Mouse (Mus musculus) stomach, embryonic 14.5 days (tissue): ENCODE measurements at regions not wholly inside any gene's neighbourhood (a gene's known extent, or its start where the extent isn't known, plus 50 kb on each side); places are given as distances from the start of the nearest gene placed in this dataset.

Experiments
- ATAC-seq: fragments of 200-750 bp; cut with Nextera tagmentation; 2 replicates; pipeline ENCODE4 v1.8.0; 2017; ENCODE audit warnings: low read depth, moderate TSS enrichment; ENCODE audit not compliant: insufficient number of reproducible peaks, insufficient read depth, low FRiP score
- H3K27ac ChIP-seq: fragments of 300-500 bp; sonication (generic); 2 replicates; pipeline ENCODE4 v1.5.1; 2014; ENCODE audit warnings: mild to moderate bottlenecking, low read length, moderate library complexity, mixed read lengths
- H3K27me3 ChIP-seq: fragments of 300-500 bp; sonication (generic); 2 replicates; pipeline ENCODE4 v1.6.1; 2014; ENCODE audit warnings: low read length, control low read depth, mixed read lengths; ENCODE audit not compliant: control insufficient read depth, insufficient read depth
- H3K36me3 ChIP-seq: fragments of 300-500 bp; sonication (generic); 2 replicates; pipeline ENCODE4 v1.6.1; 2014; ENCODE audit warnings: mild to moderate bottlenecking, control low read depth, low read length, moderate library complexity, mixed read lengths; ENCODE audit not compliant: control insufficient read depth, insufficient read depth
- H3K4me1 ChIP-seq: fragments of 300-500 bp; sonication (generic); 2 replicates; pipeline ENCODE4 v1.6.1; 2014; ENCODE audit warnings: low read length, control low read depth, mixed read lengths; ENCODE audit not compliant: control insufficient read depth, insufficient read depth
- H3K4me2 ChIP-seq: fragments of 300-500 bp; sonication (generic); replicated peaks from 2 replicates; pipeline ENCODE4 v1.6.1; 2014; ENCODE audit warnings: low read depth, low read length, control low read depth
- H3K4me3 ChIP-seq: fragments of 300-500 bp; sonication (generic); 2 replicates; pipeline ENCODE4 v1.5.1; 2014; ENCODE audit warnings: low read depth, low read length, control low read depth
- H3K9ac ChIP-seq: fragments of 300-500 bp; sonication (generic); replicated peaks from 2 replicates; pipeline ENCODE4 v1.6.1; 2014; ENCODE audit warnings: low read depth, mild to moderate bottlenecking, control low read depth, low read length, moderate library complexity, mixed read lengths
- H3K9me3 ChIP-seq: fragments of 300-500 bp; sonication (generic); 2 replicates; pipeline ENCODE4 v1.6.1; 2016; ENCODE audit warnings: low read depth, low read length, control low read depth; ENCODE audit not compliant: control insufficient read depth
- WGBS: fragments of 180-500 bp; shearing (Covaris S2); extraction: QIAGEN DNeasy Blood & Tissue Kit; methylation state at CpG from one replicate; pipeline ENCODE4 v1.1.7; 2014; 5-methylcytosine and 5-hydroxymethylcytosine counted together

- ATAC-seq = no peak
- H3K27ac ChIP-seq = no peak overlapping the region
- WGBS = 64% methylated on average over 2 of the region's 2 CpGs
- no peaks in the 10 kb centered on the region for H3K36me3 ChIP-seq
- no peak overlapping the region for H3K4me2 ChIP-seq
- no peaks in the 10 kb centered on the region for H3K4me1 ChIP-seq
- H3K4me3 ChIP-seq = no peak overlapping the region
- no peak overlapping the region for H3K9ac ChIP-seq
- no peaks in the 10 kb centered on the region for H3K27me3 ChIP-seq
- H3K9me3 ChIP-seq = no peaks in the 10 kb centered on the region
Observed at GRCm38 (mm10) chr5:33548800-33549199, 80.6 kb downstream of the Fam53a start.

- Histone ChIP-seq H3K9ac (no peak overlapping the region), H3K27ac (no peak overlapping the region), H3K9me3 (no peaks in the 10 kb centered on the region), H3K27me3 (no peaks in the 10 kb centered on the region), H3K4me2 (no peak overlapping the region), H3K36me3 (no peaks in the 10 kb centered on the region), H3K4me1 (no peaks in the 10 kb centered on the region), H3K4me3 (no peak overlapping the region)
- peak; percentile 62; the same call in 1 of the 2 replicates for ATAC-seq
- WGBS = 26% methylated on average over 5 of the region's 5 CpGs
Observed at GRCm38 (mm10) chr5:33543372-33543771, 86.1 kb downstream of the Fam53a start.

- H3K4me3 ChIP-seq = no peak overlapping the region
- no peak for ATAC-seq
- no peak overlapping the region for H3K27ac ChIP-seq
- H3K9me3 ChIP-seq = no peaks in the 10 kb centered on the region
- no peaks in the 10 kb centered on the region for H3K27me3 ChIP-seq
- H3K36me3 ChIP-seq = no peaks in the 10 kb centered on the region
- 92% methylated on average over 3 of the region's 3 CpGs for WGBS
- H3K4me2 ChIP-seq = no peak overlapping the region
- H3K9ac ChIP-seq = no peak overlapping the region
- H3K4me1 ChIP-seq = no peaks in the 10 kb centered on the region
Observed at GRCm38 (mm10) chr5:33542643-33543042, 86.8 kb downstream of the Fam53a start.

GRCm38 (mm10) chr5:33542000-33542554, 87.4 kb downstream of the Fam53a start:
- Histone ChIP-seq H3K27me3 (no peaks in the 10 kb centered on the region), H3K4me2 (no peak overlapping the region), H3K27ac (no peak overlapping the region), H3K4me1 (no peaks in the 10 kb centered on the region), H3K36me3 (no peaks in the 10 kb centered on the region), H3K9me3 (no peaks in the 10 kb centered on the region), H3K9ac (no peak overlapping the region), H3K4me3 (no peak overlapping the region)
- ATAC-seq = no peak
- WGBS = 80% methylated on average over 11 of the region's 11 CpGs

- ATAC-seq = no peak
- 42% methylated on average over 23 of the region's 23 CpGs for WGBS
- peaks cover under 1% of the 10 kb centered on the region; the same call in 1 of the 2 replicates for H3K27me3 ChIP-seq
Observed at GRCm38 (mm10) chr5:33540259-33540658, 89.2 kb downstream of the Fam53a start.

GRCm38 (mm10) chr5:33537429-33537828, 92.0 kb downstream of the Fam53a start:
- ATAC-seq = no peak
- Histone ChIP-seq H3K9me3 (no peaks in the 10 kb centered on the region), H3K4me3 (no peak overlapping the region), H3K9ac (no peak overlapping the region), H3K4me2 (no peak overlapping the region), H3K27me3 (peaks cover 6% of the 10 kb centered on the region; the same call in 1 of the 2 replicates), H3K36me3 (no peaks in the 10 kb centered on the region), H3K4me1 (no peaks in the 10 kb centered on the region), H3K27ac (no peak overlapping the region)
- 22% methylated on average over 8 of the region's 8 CpGs for WGBS

More at GRCm38 (mm10) chr5:33540259-33540658, 89.2 kb downstream of the Fam53a start:
- H3K9ac ChIP-seq = no peak overlapping the region
- no peaks in the 10 kb centered on the region for H3K4me1 ChIP-seq
- no peaks in the 10 kb centered on the region for H3K36me3 ChIP-seq
- H3K4me2 ChIP-seq = 0 out of 2 replicates have a peak overlapping the region, but pooled peaks have one; percentile 0
- H3K9me3 ChIP-seq = no peaks in the 10 kb centered on the region
- H3K27ac ChIP-seq = no peak overlapping the region
- no peak overlapping the region for H3K4me3 ChIP-seq

GRCm38 (mm10) chr5:33537017-33537416, 92.4 kb downstream of the Fam53a start:
- ATAC-seq = no peak
- no peaks in the 10 kb centered on the region for H3K4me1 ChIP-seq
- peaks cover 6% of the 10 kb centered on the region; the same call in 1 of the 2 replicates for H3K27me3 ChIP-seq

GRCm38 (mm10) chr5:33536261-33536660, 93.2 kb downstream of the Fam53a start:
- no peaks in the 10 kb centered on the region for H3K9me3 ChIP-seq
- H3K27me3 ChIP-seq = peaks cover 6% of the 10 kb centered on the region; the same call in 1 of the 2 replicates
- no peaks in the 10 kb centered on the region for H3K36me3 ChIP-seq
- WGBS = 77% methylated on average over 4 of the region's 4 CpGs
- no peak for ATAC-seq
- H3K4me2 ChIP-seq = no peak overlapping the region
- no peak overlapping the region for H3K9ac ChIP-seq
- no peak overlapping the region for H3K4me3 ChIP-seq
- H3K4me1 ChIP-seq = no peaks in the 10 kb centered on the region
- no peak overlapping the region for H3K27ac ChIP-seq

More at GRCm38 (mm10) chr5:33537017-33537416, 92.4 kb downstream of the Fam53a start:
- H3K36me3 ChIP-seq = no peaks in the 10 kb centered on the region
- H3K27ac ChIP-seq = no peak overlapping the region
- 51% methylated on average over 4 of the region's 4 CpGs for WGBS
- no peak overlapping the region for H3K4me2 ChIP-seq
- H3K4me3 ChIP-seq = no peak overlapping the region
- H3K9ac ChIP-seq = no peak overlapping the region
- H3K9me3 ChIP-seq = no peaks in the 10 kb centered on the region
